Mouse (Mus musculus): ENCODE results near the gene Fnip1.
A peak's percentile ranks its signal among the peaks of the same experiment; 100 is the strongest.
"Not testable (repeated sequence)": the region's sequence is repeated elsewhere in the genome, so short reads cannot be mapped to it uniquely, and the experiment has no call there.

The Fnip1 gene

GRCm38 (mm10) chr11:54437823-54438337, at the start of gene Fnip1:
TSS of gene Fnip1 (plus strand) at chr11:54438199.
- DNase-seq (ENCODE audit: low spot score) = peak; percentile 93

DNA sequence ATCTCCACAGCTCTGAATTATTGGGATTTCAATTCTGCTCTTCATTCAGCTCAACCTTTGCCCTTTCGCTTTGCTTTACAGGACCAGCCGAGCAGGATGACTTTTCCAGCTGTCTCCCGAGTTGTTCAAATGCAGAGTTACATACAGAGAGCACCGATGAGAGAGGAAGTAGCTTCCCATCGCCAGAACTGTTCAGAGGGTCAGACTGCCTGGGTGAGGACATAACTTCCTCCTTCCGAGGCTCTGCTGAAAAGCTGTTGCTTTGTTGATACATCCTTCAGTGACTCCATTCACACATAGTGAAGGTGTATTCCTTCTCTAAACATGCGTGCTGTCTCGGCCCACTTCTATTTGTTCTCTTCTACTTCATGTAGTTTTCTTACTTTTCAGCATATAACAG, 47.6 kb upstream of the Fnip1 start:
- no peak for DNase-seq (ENCODE audit: low spot score)

- no peak for DNase-seq (ENCODE audit: low spot score)
These were observed 46.7 kb upstream of the Fnip1 start for GRCm38 (mm10) chr11:54391326-54391725.

GRCm38 (mm10) chr11:54396686-54397085, 41.3 kb upstream of the Fnip1 start:
- no peak for DNase-seq (ENCODE audit: low spot score)

DNA sequence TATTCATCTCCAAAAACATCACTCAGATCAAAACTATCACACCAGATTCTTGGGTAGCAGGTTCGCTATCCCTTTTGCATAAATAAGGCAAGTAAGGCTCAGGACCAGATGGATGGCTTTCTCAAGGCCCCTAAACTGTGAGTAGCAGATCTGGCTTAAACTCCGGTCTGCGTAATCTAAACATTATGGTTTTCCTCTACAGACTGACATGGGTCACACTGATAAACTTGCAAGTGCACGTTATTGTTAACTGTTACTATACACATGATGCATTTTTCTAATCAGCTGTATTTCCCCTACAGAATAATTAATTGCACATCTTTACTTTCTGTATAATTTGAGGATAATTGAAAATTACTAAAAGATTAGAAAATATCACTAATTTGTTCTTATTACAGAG, 39.9 kb upstream of the Fnip1 start:
- DNase-seq (ENCODE audit: low spot score) = no peak

DNA sequence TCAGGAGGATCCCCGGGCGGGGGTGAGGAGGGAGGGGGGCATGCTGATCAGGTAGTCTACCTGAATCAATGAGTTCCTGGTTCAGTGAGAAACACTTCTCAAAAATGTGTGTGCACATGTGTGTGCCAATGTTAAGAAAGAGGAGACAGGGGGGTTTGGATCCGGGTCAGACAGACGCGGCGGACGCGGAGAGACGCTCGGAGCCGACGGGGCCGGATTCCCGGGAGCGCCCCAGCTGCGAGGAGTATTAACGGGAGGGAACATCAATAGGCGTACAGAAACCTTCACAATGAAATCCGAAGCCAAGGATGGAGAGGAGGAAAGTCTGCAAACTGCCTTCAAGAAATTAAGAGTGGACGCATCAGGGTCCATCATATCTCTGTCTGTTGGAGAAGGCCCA, 37.2 kb upstream of the Fnip1 start:
- not testable (repeated sequence) for DNase-seq (ENCODE audit: low spot score)

- DNase-seq (ENCODE audit: low spot score) = no peak
These were observed 33.1 kb upstream of the Fnip1 start for GRCm38 (mm10) chr11:54404885-54405284.

DNA sequence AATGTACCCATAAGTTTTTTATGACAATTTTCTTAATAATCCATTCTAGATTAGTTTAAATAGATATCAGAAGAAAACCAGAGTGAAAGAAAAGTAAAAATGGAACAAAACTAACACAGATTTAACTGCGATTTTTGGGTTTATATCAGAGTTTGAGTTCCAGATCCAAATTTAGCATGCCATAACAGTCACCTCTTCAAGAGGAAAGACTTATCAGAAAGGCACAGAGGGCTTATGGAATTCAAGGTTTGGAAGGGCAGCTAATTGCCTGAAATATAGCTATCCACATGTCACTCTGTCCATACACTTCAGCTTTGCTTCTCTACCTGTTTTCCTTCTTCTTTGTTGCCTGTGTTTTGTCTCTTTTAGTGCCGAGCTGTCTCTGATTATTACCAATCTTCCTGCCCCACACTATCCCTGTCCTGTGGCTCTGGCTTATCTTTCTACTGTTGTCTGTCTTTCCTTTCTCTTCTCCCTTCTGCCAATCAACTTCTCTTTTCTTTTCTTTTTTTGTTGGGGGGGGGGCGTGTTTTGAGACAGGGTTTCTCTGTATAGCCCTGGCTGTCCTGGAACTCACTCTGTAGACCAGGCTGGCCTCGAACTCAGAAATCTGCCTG, 31.0 kb upstream of the Fnip1 start:
- no peak for DNase-seq (ENCODE audit: low spot score)

- no peak for DNase-seq (ENCODE audit: low spot score)
These were observed 27.4 kb upstream of the Fnip1 start for GRCm38 (mm10) chr11:54410612-54411011.

GRCm38 (mm10) chr11:54413017-54413416, 25.0 kb upstream of the Fnip1 start:
- DNase-seq (ENCODE audit: low spot score) = no peak

GRCm38 (mm10) chr11:54423007-54423406, 15.0 kb upstream of the Fnip1 start:
- DNase-seq (ENCODE audit: low spot score) = no peak

- no peak for DNase-seq (ENCODE audit: low spot score)
These were observed 11.7 kb upstream of the Fnip1 start for GRCm38 (mm10) chr11:54426267-54426666.

- DNase-seq (ENCODE audit: low spot score) = no peak
These were observed 10.9 kb upstream of the Fnip1 start for GRCm38 (mm10) chr11:54427138-54427537.

GRCm38 (mm10) chr11:54427695-54428352, 10.2 kb upstream of the Fnip1 start:
- DNase-seq (ENCODE audit: low spot score) = no peak

DNA sequence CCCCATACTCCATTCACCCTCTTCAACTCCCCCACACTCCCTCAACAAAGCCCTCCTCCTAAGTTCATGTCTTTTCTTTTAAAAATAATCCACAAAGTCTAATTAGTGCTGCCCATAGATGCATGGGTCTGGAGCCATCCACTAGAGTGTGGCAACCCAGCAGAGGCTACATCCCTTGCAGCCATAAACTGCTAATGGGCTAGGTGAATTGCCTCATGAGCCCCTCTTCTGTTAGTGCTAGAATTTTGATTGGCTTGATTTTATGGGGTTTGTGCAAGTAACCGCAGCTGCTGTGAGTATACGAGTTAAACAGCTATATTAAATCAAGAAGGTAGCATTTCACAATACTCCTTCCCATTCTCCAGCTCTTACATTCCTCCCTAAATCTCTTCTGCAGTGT, 8.8 kb upstream of the Fnip1 start:
- DNase-seq (ENCODE audit: low spot score) = no peak

GRCm38 (mm10) chr11:54435797-54436196, 2.2 kb upstream of the Fnip1 start:
- DNase-seq (ENCODE audit: low spot score) = no peak

GRCm38 (mm10) chr11:54437310-54437822, 633 bp upstream of the Fnip1 start:
- DNase-seq (ENCODE audit: low spot score) = no peak

- DNase-seq (ENCODE audit: low spot score) = peak; percentile 65
These were observed 375 bp downstream of the Fnip1 start for GRCm38 (mm10) chr11:54438366-54438781.

DNA sequence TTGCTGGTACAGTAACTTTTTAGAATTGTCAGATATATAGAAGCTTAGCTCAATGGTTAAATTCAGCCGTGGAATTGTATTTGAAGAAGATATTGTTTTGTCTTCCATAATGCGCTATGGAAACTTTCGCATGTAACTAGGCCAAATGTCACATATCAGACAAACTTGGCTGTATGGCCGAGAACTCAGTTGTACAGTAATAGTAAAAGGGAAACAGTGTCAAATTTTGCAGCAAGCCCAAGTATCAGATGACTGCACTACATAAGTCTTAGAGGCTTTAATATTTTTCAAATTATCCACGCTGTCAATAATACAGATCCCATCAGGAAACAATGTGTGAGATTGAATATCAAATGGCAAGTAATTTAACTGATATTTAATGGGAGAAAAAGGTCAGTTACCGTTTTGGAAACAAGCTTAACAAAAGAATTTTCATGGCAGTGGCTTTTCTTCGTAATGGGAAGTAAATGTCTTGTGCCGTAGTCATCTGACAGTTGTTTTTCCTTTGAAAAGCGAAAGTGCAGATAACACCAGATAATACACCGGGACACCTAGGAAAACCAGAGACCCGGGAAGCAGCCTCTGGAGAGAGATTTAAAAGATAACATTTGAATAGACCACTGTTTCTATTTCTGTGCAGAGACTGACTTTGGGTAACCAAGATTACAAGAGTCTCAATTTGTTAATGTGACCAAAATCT, 1.1 kb downstream of the Fnip1 start:
- no peak for DNase-seq (ENCODE audit: low spot score)

DNA sequence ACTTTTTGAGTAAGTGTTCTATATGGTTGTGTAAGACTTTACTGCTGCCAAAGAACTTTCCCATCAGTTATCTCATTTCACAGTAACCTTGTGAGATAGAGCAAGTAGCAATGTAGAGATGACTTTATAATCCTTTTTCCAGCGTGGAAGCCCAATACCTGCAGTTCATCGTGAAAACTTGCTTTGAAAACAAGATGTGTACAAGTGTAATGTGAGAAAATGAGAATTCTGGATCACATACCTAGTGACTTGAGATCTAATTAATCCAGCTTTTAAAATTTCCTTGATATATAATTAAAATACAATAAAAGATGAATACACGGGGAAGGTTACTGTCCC, 1.7 kb downstream of the Fnip1 start:
- no peak for DNase-seq (ENCODE audit: low spot score)

DNA sequence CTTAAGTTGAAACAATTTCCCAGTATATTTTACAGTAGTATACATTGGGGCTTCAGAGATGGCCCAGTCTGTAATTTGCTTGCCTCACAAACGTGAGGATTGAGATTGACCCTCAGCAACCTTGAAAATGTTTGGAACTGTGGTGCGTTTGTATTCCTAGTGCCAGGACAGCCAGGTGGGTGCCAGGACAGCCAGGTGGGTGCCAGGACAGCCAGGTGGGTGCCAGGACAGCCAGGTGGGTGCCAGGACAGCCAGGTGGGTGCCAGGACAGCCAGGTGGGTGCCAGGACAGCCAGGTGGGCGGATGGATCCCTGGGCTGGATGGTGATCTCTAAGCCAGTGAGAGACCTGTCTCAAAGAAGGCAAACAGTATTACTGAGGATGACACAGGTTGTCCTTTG, 12.8 kb downstream of the Fnip1 start:
- DNase-seq (ENCODE audit: low spot score) = not testable (repeated sequence)

DNA sequence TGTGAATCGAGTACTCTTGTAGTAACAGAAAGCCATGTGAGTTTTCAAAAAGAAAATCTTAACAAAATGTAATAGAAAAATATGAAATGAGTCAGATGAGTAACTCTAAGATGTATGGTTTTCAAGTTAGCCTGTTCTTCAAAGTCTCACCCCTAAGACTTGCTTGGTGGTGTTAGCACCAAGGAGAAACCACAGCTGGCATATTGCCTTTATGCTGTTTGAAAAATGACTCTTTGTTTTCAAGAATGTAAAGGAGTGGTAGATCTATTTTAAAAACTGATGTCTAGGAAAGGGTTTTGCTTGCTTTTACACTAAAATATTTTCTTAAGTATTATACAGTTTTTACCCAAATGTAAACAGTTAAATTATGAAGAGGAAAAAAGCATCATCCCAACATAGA, 16.5 kb downstream of the Fnip1 start:
- no peak for DNase-seq (ENCODE audit: low spot score)

GRCm38 (mm10) chr11:54456875-54457274, 18.9 kb downstream of the Fnip1 start:
- no peak for DNase-seq (ENCODE audit: low spot score)
